Mouse (Mus musculus) liver, embryonic 15.5 days (tissue): ENCODE data around the gene Lrriq1. TPM values are rescaled to one million over a fixed set of nuclear protein-coding genes. Genes with fewer than 3 reads are reported as not detected.

Experiments used
- ATAC-seq: fragments of 200-750 bp; cut with Nextera tagmentation; 2 replicates; pipeline ENCODE4 v1.8.0; 2017; ENCODE audit warnings: moderate number of reproducible peaks, mild to moderate bottlenecking, moderate library complexity; ENCODE audit not compliant: insufficient read depth
- H3K27ac ChIP-seq: fragments of 300-500 bp; sonication (generic); replicated peaks from 2 replicates; pipeline ENCODE4 v1.5.1; 2015; ENCODE audit warnings: mild to moderate bottlenecking, inconsistent platforms
- H3K27me3 ChIP-seq: fragments of 300-500 bp; sonication (generic); 2 replicates; pipeline ENCODE4 v1.6.1; 2015; ENCODE audit warnings: mild to moderate bottlenecking, inconsistent platforms
- H3K36me3 ChIP-seq: fragments of 300-500 bp; sonication (generic); replicated peaks from 2 replicates; pipeline ENCODE4 v1.6.1; 2015; ENCODE audit warnings: moderate library complexity, mild to moderate bottlenecking, inconsistent platforms
- H3K4me1 ChIP-seq: fragments of 300-500 bp; sonication (generic); replicated peaks from 2 replicates; pipeline ENCODE4 v1.6.1; 2015; ENCODE audit warnings: inconsistent platforms
- H3K4me2 ChIP-seq: fragments of 300-500 bp; sonication (generic); 2 replicates; pipeline ENCODE4 v1.6.1; 2015; ENCODE audit warnings: moderate library complexity, mild to moderate bottlenecking, inconsistent platforms
- H3K4me3 ChIP-seq: fragments of 300-500 bp; sonication (generic); replicated peaks from 2 replicates; pipeline ENCODE4 v1.5.1; 2015; ENCODE audit warnings: mild to moderate bottlenecking, inconsistent platforms
- H3K9ac ChIP-seq: fragments of 300-500 bp; sonication (generic); 2 replicates; pipeline ENCODE4 v1.6.1; 2015; ENCODE audit warnings: moderate library complexity, mild to moderate bottlenecking, inconsistent platforms
- H3K9me3 ChIP-seq: fragments of 300-500 bp; sonication (generic); replicated peaks from 2 replicates; pipeline ENCODE4 v1.6.1; 2016; ENCODE audit warnings: inconsistent platforms
- WGBS: fragments of 180-500 bp; shearing (Covaris S2); methylation state at CpG from one replicate; pipeline ENCODE4 v1.1.7; 2015; ENCODE audit warnings: mixed read lengths; ENCODE audit not compliant: insufficient replicate concordance; 5-methylcytosine and 5-hydroxymethylcytosine counted together
- polyA plus RNA-seq: library from polyadenylated mRNA; unstranded; fragments of >200 nt; fragmentation: Nextera tagmentation; extraction: Ambion mirVana; gene quantifications from 2 replicates; pipeline ENCODE4 v1.2.1, GENCODE M21; 2015

The Lrriq1 gene
- polyA plus RNA-seq: not detected in 2 replicates

- Histone ChIP-seq H3K9me3 (no peaks in the 10 kb centered on the region), H3K27me3 (no peaks in the 10 kb centered on the region), H3K4me2 (peak within 1 kb of the TSS; percentile 44), H3K9ac (no peak within 1 kb of the TSS), H3K27ac (no peak within 1 kb of the TSS), H3K4me1 (no peaks in the 10 kb centered on the region), H3K36me3 (no peaks in the 10 kb centered on the region), H3K4me3 (no peak within 1 kb of the TSS; the same call in 1 of the 2 replicates)
- ATAC-seq: no peak
- WGBS: 4% methylated on average over 25 of the region's 25 CpGs
These were observed at the start of gene Lrriq1 for GRCm38 (mm10) chr10:103235707-103236459. Lrriq1 (minus strand) TSS chr10:103236322.

DNA sequence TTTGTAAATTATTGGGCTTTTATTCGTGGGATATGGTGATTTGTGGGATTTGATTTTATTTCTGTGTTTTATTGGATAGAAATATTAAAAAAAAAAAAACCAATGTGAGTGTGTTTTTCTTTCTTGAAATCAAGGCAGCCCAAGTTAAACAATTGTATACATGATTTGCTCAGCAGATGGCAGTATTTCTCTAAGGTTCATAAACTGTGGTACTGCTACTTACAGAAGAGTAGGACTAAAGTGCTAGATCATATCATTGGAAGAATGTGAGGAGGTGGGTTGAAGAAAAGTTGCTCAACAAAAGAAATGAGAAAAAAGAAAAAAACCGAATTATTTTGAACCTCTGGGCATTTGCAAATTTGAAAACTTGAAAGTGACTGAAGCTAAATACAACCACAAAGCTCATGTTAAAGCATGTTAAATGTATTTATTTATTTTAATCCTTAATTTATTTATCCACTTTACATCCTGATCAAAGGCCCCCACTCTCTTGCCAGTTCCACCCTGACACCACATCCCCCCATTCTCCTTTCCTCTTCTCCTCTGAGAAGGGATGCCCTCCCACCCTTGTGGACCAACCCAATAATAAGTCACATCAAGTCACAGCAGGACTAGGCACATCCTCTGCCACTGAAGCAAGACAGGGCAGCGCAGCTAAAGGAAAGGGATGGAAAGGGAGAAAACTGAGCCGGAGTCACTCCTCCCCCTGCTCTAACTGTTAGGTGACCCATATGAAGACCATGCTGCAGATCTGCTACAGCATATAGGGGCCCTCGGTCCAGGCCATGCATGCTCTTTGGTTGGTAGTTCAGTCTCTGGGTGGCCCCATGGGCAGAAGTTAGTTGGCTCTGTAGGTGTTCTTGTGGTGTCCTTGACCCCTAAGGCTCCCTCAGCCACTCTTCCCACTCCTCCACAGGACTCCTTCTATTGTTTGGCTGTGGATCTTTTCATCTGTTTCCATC is 18.0 kb upstream of the Lrriq1 start:
- no peak overlapping the region for H3K4me3 ChIP-seq
- no peak for ATAC-seq
- no peak overlapping the region for H3K9ac ChIP-seq
- no peaks in the 10 kb centered on the region for H3K4me1 ChIP-seq
- no peak overlapping the region for H3K4me2 ChIP-seq
- H3K36me3 ChIP-seq: no peaks in the 10 kb centered on the region
- H3K27me3 ChIP-seq: no peaks in the 10 kb centered on the region
- H3K9me3 ChIP-seq: no peaks in the 10 kb centered on the region
- 38% methylated on average over 5 of the region's 5 CpGs for WGBS
- no peak overlapping the region for H3K27ac ChIP-seq

GRCm38 (mm10) chr10:103236460-103236772 is 294 bp upstream of the Lrriq1 start:
- no peak overlapping the region for H3K4me3 ChIP-seq

GRCm38 (mm10) chr10:103226646-103227045 is 9.5 kb downstream of the Lrriq1 start:
- no peaks in the 10 kb centered on the region for H3K36me3 ChIP-seq
- H3K4me3 ChIP-seq: no peak overlapping the region
- H3K4me2 ChIP-seq: no peak overlapping the region
- H3K4me1 ChIP-seq: no peaks in the 10 kb centered on the region
- H3K9ac ChIP-seq: no peak overlapping the region
- no peak overlapping the region for H3K27ac ChIP-seq
- H3K27me3 ChIP-seq: no peaks in the 10 kb centered on the region
- no peak for ATAC-seq
- 66% methylated on average over 1 of the region's 1 CpGs for WGBS
- H3K9me3 ChIP-seq: no peaks in the 10 kb centered on the region

More at GRCm38 (mm10) chr10:103236460-103236772, 294 bp upstream of the Lrriq1 start:
- Histone ChIP-seq H3K27me3 (no peaks in the 10 kb centered on the region), H3K27ac (no peak overlapping the region), H3K36me3 (no peaks in the 10 kb centered on the region), H3K4me1 (no peaks in the 10 kb centered on the region), H3K9me3 (no peaks in the 10 kb centered on the region), H3K9ac (no peak overlapping the region), H3K4me2 (no peak overlapping the region)
- ATAC-seq: no peak
- WGBS: 26% methylated on average over 4 of the region's 4 CpGs

GRCm38 (mm10) chr10:103194655-103195328 is 41.3 kb downstream of the Lrriq1 start:
- Histone ChIP-seq H3K27me3 (no peaks in the 10 kb centered on the region), H3K9ac (no peak overlapping the region), H3K4me2 (no peak overlapping the region), H3K4me3 (no peak overlapping the region), H3K4me1 (no peaks in the 10 kb centered on the region), H3K27ac (no peak overlapping the region), H3K36me3 (no peaks in the 10 kb centered on the region), H3K9me3 (no peaks in the 10 kb centered on the region)
- ATAC-seq: no peak
- 38% methylated on average over 4 of the region's 4 CpGs for WGBS

GRCm38 (mm10) chr10:103145769-103146379 is 90.2 kb downstream of the Lrriq1 start:
- Histone ChIP-seq H3K4me3 (no peak overlapping the region), H3K4me2 (no peak overlapping the region), H3K27ac (no peak overlapping the region), H3K9me3 (no peaks in the 10 kb centered on the region), H3K36me3 (no peaks in the 10 kb centered on the region), H3K9ac (no peak overlapping the region), H3K4me1 (no peaks in the 10 kb centered on the region), H3K27me3 (no peaks in the 10 kb centered on the region)
- WGBS: 61% methylated on average over 8 of the region's 8 CpGs
- no peak for ATAC-seq

GRCm38 (mm10) chr10:103144927-103145768 is 91.0 kb downstream of the Lrriq1 start:
- Histone ChIP-seq H3K36me3 (no peaks in the 10 kb centered on the region), H3K9me3 (no peaks in the 10 kb centered on the region), H3K4me2 (no peak overlapping the region), H3K4me3 (no peak overlapping the region), H3K4me1 (no peaks in the 10 kb centered on the region), H3K27me3 (no peaks in the 10 kb centered on the region), H3K27ac (no peak overlapping the region), H3K9ac (no peak overlapping the region)
- ATAC-seq: no peak
- 57% methylated on average over 11 of the region's 11 CpGs for WGBS

GRCm38 (mm10) chr10:103142526-103142925 is 93.6 kb downstream of the Lrriq1 start:
- H3K4me1 ChIP-seq: no peaks in the 10 kb centered on the region
- H3K9ac ChIP-seq: no peak overlapping the region
- H3K4me2 ChIP-seq: no peak overlapping the region
- WGBS: 45% methylated on average over 4 of the region's 4 CpGs
- no peak overlapping the region for H3K4me3 ChIP-seq
- no peaks in the 10 kb centered on the region for H3K27me3 ChIP-seq
- H3K27ac ChIP-seq: no peak overlapping the region
- H3K9me3 ChIP-seq: no peaks in the 10 kb centered on the region
- H3K36me3 ChIP-seq: no peaks in the 10 kb centered on the region
- ATAC-seq: no peak

GRCm38 (mm10) chr10:103141532-103141931 is 94.6 kb downstream of the Lrriq1 start:
- no peak for ATAC-seq
- no peak overlapping the region for H3K4me2 ChIP-seq

GRCm38 (mm10) chr10:103140609-103141008 is 95.5 kb downstream of the Lrriq1 start:
- H3K4me2 ChIP-seq: no peak overlapping the region
- 60% methylated on average over 8 of the region's 8 CpGs for WGBS
- no peak for ATAC-seq
- H3K4me3 ChIP-seq: no peak overlapping the region
- no peaks in the 10 kb centered on the region for H3K27me3 ChIP-seq
- no peaks in the 10 kb centered on the region for H3K36me3 ChIP-seq
- H3K9ac ChIP-seq: no peak overlapping the region
- H3K27ac ChIP-seq: no peak overlapping the region
- no peaks in the 10 kb centered on the region for H3K9me3 ChIP-seq
- H3K4me1 ChIP-seq: no peaks in the 10 kb centered on the region

More at GRCm38 (mm10) chr10:103141532-103141931, 94.6 kb downstream of the Lrriq1 start:
- no peaks in the 10 kb centered on the region for H3K27me3 ChIP-seq
- no peak overlapping the region for H3K4me3 ChIP-seq
- H3K4me1 ChIP-seq: no peaks in the 10 kb centered on the region
- H3K9ac ChIP-seq: no peak overlapping the region
- 34% methylated on average over 6 of the region's 6 CpGs for WGBS
- no peak overlapping the region for H3K27ac ChIP-seq
- H3K9me3 ChIP-seq: no peaks in the 10 kb centered on the region
- H3K36me3 ChIP-seq: no peaks in the 10 kb centered on the region
